Mouse (Mus musculus) heart, adult 2 months (tissue): ENCODE measurements around the gene Igsf9b. TPM values are rescaled to one million over a fixed set of nuclear protein-coding genes. Genes with fewer than 3 reads are reported as not detected.

Experiments used
- DNase-seq, 2 experiments: peaks; one replicate each; pipeline ENCODE4 v3.0.0; 2021
- H3K27ac ChIP-seq: fragments of 200-600 bp; 2 replicates; pipeline ENCODE4 v1.8.1; 2022
- H3K27me3 ChIP-seq: fragments of 200-500 bp; 2 replicates; pipeline ENCODE4 v1.6.1; 2012; ENCODE audit warnings: mild to moderate bottlenecking, low read length, inconsistent platforms, mixed read lengths; ENCODE audit not compliant: control insufficient read depth, insufficient read depth
- H3K36me3 ChIP-seq: fragments of 200-500 bp; 2 replicates; pipeline ENCODE4 v1.6.1; 2012; ENCODE audit warnings: low read length, inconsistent platforms; ENCODE audit not compliant: control insufficient read depth, insufficient read depth
- H3K4me1 ChIP-seq: fragments of 200-500 bp; 2 replicates; pipeline ENCODE4 v1.6.1; 2011; ENCODE audit warnings: low read length; ENCODE audit not compliant: control insufficient read depth, insufficient read depth
- H3K4me3 ChIP-seq: fragments of 200-600 bp; 2 replicates; pipeline ENCODE4 v1.8.1; 2022
- H3K79me2 ChIP-seq: fragments of 200-500 bp; replicated peaks from 2 replicates; pipeline ENCODE4 v1.6.1; 2012; ENCODE audit warnings: mild to moderate bottlenecking, inconsistent platforms, low read length, moderate library complexity, mixed read lengths; ENCODE audit not compliant: control insufficient read depth, insufficient read depth
- H3K9ac ChIP-seq: fragments of 200-500 bp; 2 replicates; pipeline ENCODE4 v1.6.1; 2012; ENCODE audit warnings: low read depth, mild to moderate bottlenecking, control low read depth, inconsistent platforms, low read length, mixed read lengths
- CTCF ChIP-seq: fragments of 200-600 bp; IDR thresholded peaks from 2 replicates; pipeline ENCODE4 v1.8.1; 2022; ENCODE audit warnings: antibody characterized with exemption, mild to moderate bottlenecking, moderate library complexity
- EP300 ChIP-seq: fragments of 200-500 bp; IDR thresholded peaks from 2 replicates; pipeline ENCODE4 v1.6.1; 2011; ENCODE audit warnings: low read depth, low read length, control low read depth; ENCODE audit not compliant: insufficient read depth
- POLR2A ChIP-seq: fragments of 200-500 bp; IDR thresholded peaks from 2 replicates; pipeline ENCODE4 v1.6.1; 2011; ENCODE audit warnings: mild to moderate bottlenecking, low read depth, low read length, control low read depth; ENCODE audit not compliant: insufficient read depth
- WGBS: fragments of 180-500 bp; shearing (Covaris S2); methylation state at CpG from one replicate; pipeline ENCODE4 v1.1.7; 2018; 5-methylcytosine and 5-hydroxymethylcytosine counted together
- intact Hi-C: fragments of 180-260 bp; cut with DNase I; formaldehyde crosslinking; loops from one replicate; pipeline ENCODE4 v1.15.1; 2025
- polyA plus RNA-seq: library from polyadenylated mRNA; depleted of rRNA; stranded (reverse); fragments of >200 nt; gene quantifications from 2 replicates; pipeline ENCODE4 v1.2.3, GENCODE M21; 2012
- total RNA-seq, 2 experiments: library from RNA; stranded (reverse); gene quantifications; 2 replicates each; pipeline ENCODE4 v1.2.3; 2021

Gene Igsf9b
- total and polyA plus RNA-seq, 3 experiments = 1.7 to 5.3 (median 4.5) TPM

GRCm38 (mm10) chr9:27305502-27305901 is 6.5 kb downstream of the Igsf9b start:
- Histone ChIP-seq H3K79me2 (no peaks in the 10 kb centered on the region), H3K9ac (no peak overlapping the region), H3K4me3 (no peak overlapping the region), H3K4me1 (peaks cover 2% of the 10 kb centered on the region; the same call in 1 of the 2 replicates), H3K27ac (no peak overlapping the region), H3K27me3 (no peaks in the 10 kb centered on the region), H3K36me3 (no peaks in the 10 kb centered on the region)
- intact Hi-C loops = no loop called here
- TF ChIP-seq POLR2A (no peak), EP300 (no peak), CTCF (no peak)
- WGBS = 55% methylated on average over 3 of the region's 3 CpGs
- DNase-seq = no peak

GRCm38 (mm10) chr9:27306642-27307041 is 7.6 kb downstream of the Igsf9b start:
- H3K36me3 ChIP-seq = no peaks in the 10 kb centered on the region
- H3K4me3 ChIP-seq = no peak overlapping the region
- DNase-seq = no peak
- H3K79me2 ChIP-seq = no peaks in the 10 kb centered on the region
- WGBS = 13% methylated on average over 4 of the region's 4 CpGs
- H3K27ac ChIP-seq = no peak overlapping the region
- intact Hi-C loops = no loop called here
- no peak for TF ChIP-seq CTCF
- TF ChIP-seq EP300 = no peak
- no peak for TF ChIP-seq POLR2A
- H3K27me3 ChIP-seq = no peaks in the 10 kb centered on the region
- no peak overlapping the region for H3K9ac ChIP-seq
- peaks cover 2% of the 10 kb centered on the region; the same call in 1 of the 2 replicates for H3K4me1 ChIP-seq

- intact Hi-C loops = no loop called here
- DNase-seq = no peak
- Histone ChIP-seq H3K79me2 (no peaks in the 10 kb centered on the region), H3K9ac (no peak overlapping the region), H3K36me3 (no peaks in the 10 kb centered on the region), H3K27me3 (no peaks in the 10 kb centered on the region), H3K4me1 (peaks cover 2% of the 10 kb centered on the region; the same call in 1 of the 2 replicates), H3K27ac (no peak overlapping the region), H3K4me3 (no peak overlapping the region)
- WGBS = 17% methylated on average over 3 of the region's 3 CpGs
- TF ChIP-seq EP300 = no peak
- no peak for TF ChIP-seq POLR2A
- TF ChIP-seq CTCF = no peak
These were observed 8.3 kb downstream of the Igsf9b start for GRCm38 (mm10) chr9:27307265-27307664.

DNA sequence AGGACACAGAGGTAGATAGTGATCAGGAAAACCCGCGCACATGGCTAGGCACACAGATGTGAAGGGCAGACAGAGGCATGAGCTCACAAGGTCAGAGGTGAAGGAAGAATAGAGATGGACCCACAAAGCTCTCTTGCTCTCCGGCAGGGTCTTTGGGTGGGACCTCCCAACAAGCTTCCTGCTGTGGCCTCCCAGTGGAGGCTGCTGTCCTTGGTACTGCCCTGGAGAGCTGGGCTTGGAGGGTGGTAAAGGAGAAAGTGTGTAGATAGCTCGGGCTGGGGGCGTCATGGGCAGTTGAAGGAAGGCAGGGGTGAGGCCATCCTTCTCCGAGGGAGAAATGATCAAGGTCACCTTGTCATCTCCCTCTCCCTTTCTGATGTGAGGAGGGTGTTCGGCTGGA is 9.0 kb downstream of the Igsf9b start:
- 24% methylated on average over 7 of the region's 7 CpGs for WGBS
- no peak overlapping the region for H3K9ac ChIP-seq
- no peaks in the 10 kb centered on the region for H3K27me3 ChIP-seq
- H3K36me3 ChIP-seq = no peaks in the 10 kb centered on the region
- no peak for DNase-seq
- TF ChIP-seq EP300 (no peak), POLR2A (no peak), CTCF (no peak)
- H3K4me3 ChIP-seq = no peak overlapping the region
- no peak overlapping the region for H3K27ac ChIP-seq
- peaks cover 2% of the 10 kb centered on the region; the same call in 1 of the 2 replicates for H3K4me1 ChIP-seq
- H3K79me2 ChIP-seq = no peaks in the 10 kb centered on the region
- intact Hi-C loops = no loop called here

GRCm38 (mm10) chr9:27308561-27308960 is 9.6 kb downstream of the Igsf9b start:
- H3K4me3 ChIP-seq = no peak overlapping the region
- intact Hi-C loops = no loop called here
- no peaks in the 10 kb centered on the region for H3K36me3 ChIP-seq
- no peak overlapping the region for H3K27ac ChIP-seq
- H3K9ac ChIP-seq = no peak overlapping the region
- H3K4me1 ChIP-seq = peaks cover 2% of the 10 kb centered on the region; the same call in 1 of the 2 replicates
- WGBS = 45% methylated on average over 6 of the region's 6 CpGs
- H3K27me3 ChIP-seq = no peaks in the 10 kb centered on the region
- no peaks in the 10 kb centered on the region for H3K79me2 ChIP-seq
- TF ChIP-seq POLR2A (no peak), EP300 (no peak), CTCF (no peak)
- DNase-seq = no peak

DNA sequence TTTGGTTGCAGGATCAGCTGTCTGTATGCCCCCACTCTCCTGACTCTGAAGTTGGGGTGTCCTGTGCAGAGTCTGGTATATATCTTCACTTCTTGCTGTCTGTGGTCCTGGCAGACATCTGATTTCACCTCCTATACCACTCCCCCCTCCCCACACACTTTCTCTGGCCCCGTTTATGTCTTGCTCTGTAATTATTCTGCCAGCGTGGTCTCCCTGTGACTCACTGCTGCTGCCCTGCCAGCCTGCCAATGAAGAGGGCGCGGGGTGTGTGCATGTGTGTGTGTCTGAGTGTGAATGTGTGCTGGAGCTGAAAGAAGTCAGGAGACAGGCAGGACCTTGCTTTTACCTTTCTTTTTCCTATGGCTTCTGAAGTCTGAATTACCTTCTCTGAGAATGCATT is 11.0 kb downstream of the Igsf9b start:
- intact Hi-C loops = no loop called here
- Histone ChIP-seq H3K27ac (no peak overlapping the region), H3K27me3 (no peaks in the 10 kb centered on the region), H3K79me2 (no peaks in the 10 kb centered on the region), H3K4me3 (no peak overlapping the region), H3K9ac (no peak overlapping the region), H3K36me3 (no peaks in the 10 kb centered on the region), H3K4me1 (peaks cover 1% of the 10 kb centered on the region; the same call in 1 of the 2 replicates)
- TF ChIP-seq EP300 (no peak), CTCF (no peak), POLR2A (no peak)
- WGBS = 69% methylated on average over 4 of the region's 4 CpGs
- DNase-seq = no peak

DNA sequence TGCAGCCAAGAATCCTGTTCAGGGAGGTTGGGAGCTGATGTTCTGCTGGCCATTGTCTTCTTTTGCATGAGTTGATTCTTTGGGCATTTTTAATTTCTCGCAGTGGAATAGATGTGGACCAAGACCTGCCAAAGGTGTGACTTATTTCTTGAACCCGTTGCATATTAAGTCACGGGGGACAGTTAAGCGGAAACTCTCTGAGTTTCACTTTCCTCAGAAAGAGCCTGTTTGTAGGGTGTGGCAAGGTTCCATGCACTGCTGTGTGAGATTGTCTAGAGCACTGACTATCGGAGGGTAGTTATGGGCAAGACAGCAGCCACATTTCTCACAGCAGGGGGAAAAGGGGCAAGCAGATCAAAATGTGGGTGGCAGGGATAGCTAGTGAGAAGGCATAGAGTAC is 14.4 kb downstream of the Igsf9b start:
- no peak overlapping the region for H3K27ac ChIP-seq
- DNase-seq = no peak
- H3K79me2 ChIP-seq = no peaks in the 10 kb centered on the region
- TF ChIP-seq CTCF = no peak
- no peak for TF ChIP-seq EP300
- TF ChIP-seq POLR2A = no peak
- no peaks in the 10 kb centered on the region for H3K27me3 ChIP-seq
- no peaks in the 10 kb centered on the region for H3K4me1 ChIP-seq
- H3K36me3 ChIP-seq = no peaks in the 10 kb centered on the region
- no peak overlapping the region for H3K4me3 ChIP-seq
- intact Hi-C loops = no loop called here
- H3K9ac ChIP-seq = no peak overlapping the region
- 86% methylated on average over 5 of the region's 5 CpGs for WGBS
